Mouse (Mus musculus) brain, embryonic 14.5 days (tissue): ENCODE data around the gene Adcy2. TPM values are rescaled to one million over a fixed set of nuclear protein-coding genes. Genes with fewer than 3 reads are reported as not detected.

Experiments used
- DNase-seq: peaks from one replicate; pipeline ENCODE4 v3.0.0-alpha.2; 2011; ENCODE audit warnings: low read depth
- CTCF ChIP-seq: fragments of 200-500 bp; IDR thresholded peaks from 2 replicates; pipeline ENCODE4 v1.5.1; 2012; ENCODE audit warnings: inconsistent platforms, mild to moderate bottlenecking, moderate library complexity, borderline replicate concordance; ENCODE audit not compliant: insufficient read depth, insufficient read length; ENCODE audit errors: extremely low read depth
- POLR2A ChIP-seq: fragments of 200-500 bp; IDR thresholded peaks from 2 replicates; pipeline ENCODE4 v1.6.1; 2012; ENCODE audit warnings: mild to moderate bottlenecking, inconsistent platforms, borderline replicate concordance; ENCODE audit not compliant: poor library complexity, insufficient read depth, insufficient read length, severe bottlenecking; ENCODE audit errors: extremely low read depth
- polyA plus RNA-seq: library from polyadenylated mRNA; depleted of rRNA; stranded (reverse); fragments of >200 nt; gene quantifications from 2 replicates; pipeline ENCODE4 v1.2.3, GENCODE M21; 2012

Adcy2 gene
- polyA plus RNA-seq, 1 experiment, result 16.0 TPM

- peak; percentile 43 for DNase-seq
Observed at GRCm38 (mm10) chr13:68997821-68998551, 1.4 kb downstream of the Adcy2 start.

GRCm38 (mm10) chr13:68997386-68997785 is 2.0 kb downstream of the Adcy2 start:
- TF ChIP-seq CTCF, result no peak
- no peak for TF ChIP-seq POLR2A
- DNase-seq, result peak; percentile 44

More at GRCm38 (mm10) chr13:68997821-68998551, 1.4 kb downstream of the Adcy2 start:
- TF ChIP-seq POLR2A, result no peak
- no peak for TF ChIP-seq CTCF

DNA sequence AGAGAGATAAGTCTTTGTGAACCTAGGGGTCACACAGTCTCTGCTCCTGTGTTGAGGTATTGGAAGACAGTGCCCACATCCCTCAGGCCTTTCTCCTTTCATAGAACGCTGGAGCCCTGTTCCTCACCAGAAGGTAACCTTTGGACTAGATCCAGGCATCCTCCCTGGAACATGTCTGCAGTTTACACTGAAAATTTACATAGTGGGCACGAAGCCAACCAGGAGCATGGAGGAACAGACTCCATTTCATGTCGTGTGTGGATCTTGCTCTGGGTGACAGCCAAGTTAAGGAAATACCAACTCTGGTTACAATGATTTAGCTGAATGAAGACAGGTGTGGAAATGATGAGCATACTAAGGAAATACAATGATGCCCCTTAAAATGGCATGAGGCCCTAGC is 2.7 kb downstream of the Adcy2 start:
- peak; percentile 86 for DNase-seq
- TF ChIP-seq CTCF (no peak), POLR2A (no peak)

DNA sequence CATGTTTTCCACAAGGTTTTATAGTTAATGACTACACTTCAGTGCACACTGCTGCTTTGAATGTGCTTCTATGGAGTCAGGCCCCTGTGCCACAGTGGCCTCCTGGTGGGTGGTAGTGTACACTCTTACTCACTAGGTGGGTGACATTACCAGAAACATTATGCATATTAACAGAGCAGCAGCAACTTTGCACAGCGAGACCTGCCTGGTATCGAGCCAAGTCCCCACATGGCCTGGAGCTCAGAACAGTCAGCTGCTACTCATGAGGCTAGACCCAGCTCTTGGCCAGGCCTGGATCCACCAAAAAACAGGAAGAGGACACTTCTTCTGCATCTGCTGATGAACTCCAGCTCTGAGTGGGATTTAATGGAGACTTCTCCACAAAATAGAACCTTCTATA is 13.6 kb downstream of the Adcy2 start:
- no peak for TF ChIP-seq POLR2A
- no peak for TF ChIP-seq CTCF
- DNase-seq, result no peak

- no peak for TF ChIP-seq CTCF
- TF ChIP-seq POLR2A, result no peak
- DNase-seq, result no peak
Observed at GRCm38 (mm10) chr13:68984000-68984399, 15.3 kb downstream of the Adcy2 start.

- no peak for TF ChIP-seq POLR2A
- no peak for TF ChIP-seq CTCF
- no peak for DNase-seq
Observed at GRCm38 (mm10) chr13:68981048-68981447, 18.3 kb downstream of the Adcy2 start.

GRCm38 (mm10) chr13:68973143-68973542 is 26.2 kb downstream of the Adcy2 start:
- TF ChIP-seq CTCF (no peak), POLR2A (no peak)
- DNase-seq, result no peak

- TF ChIP-seq POLR2A, result no peak
- TF ChIP-seq CTCF, result no peak
- no peak for DNase-seq
Observed at GRCm38 (mm10) chr13:68961580-68961979, 37.8 kb downstream of the Adcy2 start.

GRCm38 (mm10) chr13:68960513-68960912 is 38.8 kb downstream of the Adcy2 start:
- TF ChIP-seq CTCF (no peak), POLR2A (no peak)

GRCm38 (mm10) chr13:68959406-68959805 is 39.9 kb downstream of the Adcy2 start:
- DNase-seq, result no peak

More at GRCm38 (mm10) chr13:68960513-68960912, 38.8 kb downstream of the Adcy2 start:
- no peak for DNase-seq

GRCm38 (mm10) chr13:68942735-68943134 is 56.6 kb downstream of the Adcy2 start:
- no peak for TF ChIP-seq CTCF
- no peak for DNase-seq

More at GRCm38 (mm10) chr13:68959406-68959805, 39.9 kb downstream of the Adcy2 start:
- TF ChIP-seq POLR2A (no peak), CTCF (no peak)

DNA sequence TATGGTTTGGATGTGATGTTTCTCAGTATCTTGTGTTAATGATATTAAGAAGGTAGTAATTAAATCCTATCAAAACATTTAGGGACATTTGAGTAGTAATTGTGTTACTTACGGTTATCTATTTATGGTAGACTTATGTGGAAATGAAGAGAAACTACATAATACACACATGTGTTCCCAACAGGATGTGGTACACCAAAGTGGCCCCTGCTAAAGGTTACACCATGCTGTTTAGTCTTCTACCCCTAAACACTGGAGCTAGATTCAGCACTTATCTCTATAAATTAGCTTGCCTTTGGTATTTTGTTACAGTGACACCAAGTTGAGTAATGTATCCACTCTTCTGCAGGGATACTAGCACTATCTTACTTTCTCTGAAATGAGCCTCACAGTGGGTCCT is 57.9 kb downstream of the Adcy2 start:
- DNase-seq, result no peak
- no peak for TF ChIP-seq POLR2A
- no peak for TF ChIP-seq CTCF

- TF ChIP-seq CTCF (no peak), POLR2A (no peak)
- no peak for DNase-seq
Observed at GRCm38 (mm10) chr13:68932283-68932647, 67.1 kb downstream of the Adcy2 start.
